Mouse (Mus musculus) forebrain, embryonic 15.5 days (tissue): ENCODE results near the gene Znrf3. TPM values are rescaled to one million over a fixed set of nuclear protein-coding genes. Genes with fewer than 3 reads are reported as not detected.
A peak's percentile ranks its signal among the peaks of the same experiment; 100 is the strongest.

Source experiments
- ATAC-seq: fragments of 200-750 bp; cut with Nextera tagmentation; replicated peaks from 2 replicates; pipeline ENCODE4 v1.8.0; 2017; ENCODE audit warnings: mild to moderate bottlenecking, moderate TSS enrichment, moderate library complexity
- H3K27ac ChIP-seq: fragments of 300-500 bp; sonication (generic); replicated peaks from 2 replicates; pipeline ENCODE4 v1.5.1; 2015; ENCODE audit warnings: mild to moderate bottlenecking, inconsistent platforms
- H3K27me3 ChIP-seq: fragments of 300-500 bp; sonication (generic); 2 replicates; pipeline ENCODE4 v1.6.1; 2015; ENCODE audit warnings: inconsistent platforms
- H3K36me3 ChIP-seq: fragments of 300-500 bp; sonication (generic); 2 replicates; pipeline ENCODE4 v1.6.1; 2015; ENCODE audit warnings: mild to moderate bottlenecking, inconsistent platforms
- H3K4me1 ChIP-seq: fragments of 300-500 bp; sonication (generic); 2 replicates; pipeline ENCODE4 v1.6.1; 2015; ENCODE audit warnings: inconsistent platforms
- H3K4me2 ChIP-seq: fragments of 300-500 bp; sonication (generic); replicated peaks from 2 replicates; pipeline ENCODE4 v1.6.1; 2015; ENCODE audit warnings: mild to moderate bottlenecking, inconsistent platforms
- H3K4me3 ChIP-seq: fragments of 300-500 bp; sonication (generic); 2 replicates; pipeline ENCODE4 v1.5.1; 2015; ENCODE audit warnings: mild to moderate bottlenecking, inconsistent platforms
- H3K9ac ChIP-seq: fragments of 300-500 bp; sonication (generic); replicated peaks from 2 replicates; pipeline ENCODE4 v1.6.1; 2015; ENCODE audit warnings: mild to moderate bottlenecking, inconsistent platforms
- H3K9me3 ChIP-seq: fragments of 300-500 bp; sonication (generic); 2 replicates; pipeline ENCODE4 v1.6.1; 2016; ENCODE audit warnings: inconsistent platforms
- WGBS: fragments of 180-500 bp; shearing (Covaris S2); methylation state at CpG from one replicate; pipeline ENCODE4 v1.1.7; 2015; ENCODE audit warnings: mixed read lengths; 5-methylcytosine and 5-hydroxymethylcytosine counted together
- polyA plus RNA-seq: library from polyadenylated mRNA; unstranded; fragments of >200 nt; fragmentation: Nextera tagmentation; extraction: Ambion mirVana; gene quantifications from 2 replicates; pipeline ENCODE4 v1.2.1, GENCODE M21; 2015

Znrf3 gene
- polyA plus RNA-seq, 1 experiment from 2014 or later = 7.4 TPM

GRCm38 (mm10) chr11:5435493-5435892 lies 9.2 kb downstream of the Znrf3 start:
- Histone ChIP-seq H3K27ac (no peak overlapping the region), H3K36me3 (no peaks in the 10 kb centered on the region), H3K4me2 (no peak overlapping the region), H3K4me3 (no peak overlapping the region), H3K9ac (no peak overlapping the region), H3K4me1 (no peaks in the 10 kb centered on the region), H3K9me3 (no peaks in the 10 kb centered on the region), H3K27me3 (no peaks in the 10 kb centered on the region)
- 92% methylated on average over 1 of the region's 1 CpGs for WGBS
- ATAC-seq = no peak

GRCm38 (mm10) chr11:5432330-5432729 lies 12.3 kb downstream of the Znrf3 start:
- no peaks in the 10 kb centered on the region for H3K9me3 ChIP-seq
- no peak overlapping the region for H3K4me2 ChIP-seq
- H3K4me3 ChIP-seq = no peak overlapping the region
- WGBS = 46% methylated on average over 2 of the region's 2 CpGs
- H3K36me3 ChIP-seq = no peaks in the 10 kb centered on the region
- no peaks in the 10 kb centered on the region for H3K4me1 ChIP-seq
- H3K27me3 ChIP-seq = no peaks in the 10 kb centered on the region
- H3K27ac ChIP-seq = no peak overlapping the region
- ATAC-seq = no peak
- no peak overlapping the region for H3K9ac ChIP-seq

DNA sequence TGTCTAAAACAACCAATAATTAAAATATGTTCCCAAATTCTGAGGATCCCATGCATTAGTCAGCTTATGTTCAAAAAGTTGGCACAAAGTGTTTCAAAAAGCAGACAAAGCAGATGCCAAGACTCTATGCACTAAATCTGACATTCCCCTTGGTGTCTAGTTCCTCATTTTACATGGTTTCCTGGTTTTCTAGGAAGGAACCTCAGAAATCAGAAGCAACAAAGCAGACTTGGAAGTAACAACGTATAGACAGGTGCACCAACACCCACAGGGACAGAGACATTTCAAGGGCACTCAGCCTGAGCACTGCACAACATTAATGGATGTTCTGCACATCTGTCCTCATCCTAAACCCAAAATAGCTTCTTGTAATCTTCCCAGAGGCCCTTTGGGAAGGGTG lies 13.8 kb downstream of the Znrf3 start:
- ATAC-seq = no peak
- no peak overlapping the region for H3K4me2 ChIP-seq
- H3K9me3 ChIP-seq = no peaks in the 10 kb centered on the region
- no peaks in the 10 kb centered on the region for H3K36me3 ChIP-seq
- H3K27me3 ChIP-seq = no peaks in the 10 kb centered on the region
- no peak overlapping the region for H3K4me3 ChIP-seq
- H3K27ac ChIP-seq = no peak overlapping the region
- 58% methylated on average over 1 of the region's 1 CpGs for WGBS
- H3K4me1 ChIP-seq = no peaks in the 10 kb centered on the region
- H3K9ac ChIP-seq = no peak overlapping the region

DNA sequence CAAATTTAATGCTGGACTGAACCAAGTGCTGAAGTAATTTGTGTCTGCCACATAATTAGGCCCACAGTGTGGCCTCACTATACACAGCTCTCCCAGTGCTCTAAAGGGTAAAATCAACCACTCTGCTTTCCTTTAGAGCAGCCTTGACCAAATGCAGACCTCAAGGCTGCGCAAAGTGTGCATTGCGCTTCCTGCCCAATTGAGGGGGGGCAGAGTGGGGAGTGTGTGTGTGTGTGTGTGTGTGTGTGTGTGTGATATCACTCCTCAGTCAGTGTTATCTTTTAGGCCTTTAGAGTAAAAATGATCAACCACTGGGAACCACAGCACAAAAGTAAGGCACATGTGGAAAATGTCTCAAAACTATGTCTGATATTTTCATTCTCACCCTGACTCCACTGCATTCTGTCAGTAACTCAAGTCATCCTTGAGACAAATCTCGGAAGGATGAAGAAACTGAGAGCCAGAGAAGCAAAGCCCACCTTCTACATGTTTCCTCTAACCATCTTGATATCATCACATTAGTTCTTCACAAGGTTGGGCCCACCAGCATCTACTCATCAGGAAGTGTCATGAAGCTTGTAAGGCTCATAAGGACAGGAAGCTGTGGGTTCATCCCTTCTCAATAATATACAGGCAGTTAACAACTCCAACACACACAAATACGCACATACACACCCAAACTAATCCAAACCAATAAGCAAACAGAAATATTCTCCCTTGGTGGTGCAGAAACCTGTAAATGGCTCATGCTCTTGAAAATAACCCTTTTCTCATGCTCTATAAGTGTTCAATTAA lies 15.1 kb downstream of the Znrf3 start:
- no peak overlapping the region for H3K27ac ChIP-seq
- H3K36me3 ChIP-seq = no peaks in the 10 kb centered on the region
- H3K4me1 ChIP-seq = peaks cover 8% of the 10 kb centered on the region
- no peak overlapping the region for H3K4me3 ChIP-seq
- WGBS = 93% methylated on average over 4 of the region's 4 CpGs
- ATAC-seq = no peak
- H3K4me2 ChIP-seq = no peak overlapping the region
- no peaks in the 10 kb centered on the region for H3K9me3 ChIP-seq
- no peaks in the 10 kb centered on the region for H3K27me3 ChIP-seq
- H3K9ac ChIP-seq = no peak overlapping the region

GRCm38 (mm10) chr11:5427251-5427650 lies 17.4 kb downstream of the Znrf3 start:
- Histone ChIP-seq H3K4me2 (no peak overlapping the region), H3K9ac (no peak overlapping the region), H3K27ac (no peak overlapping the region), H3K27me3 (no peaks in the 10 kb centered on the region), H3K4me3 (no peak overlapping the region), H3K4me1 (peaks cover 17% of the 10 kb centered on the region), H3K9me3 (no peaks in the 10 kb centered on the region), H3K36me3 (no peaks in the 10 kb centered on the region)
- 30% methylated on average over 3 of the region's 3 CpGs for WGBS
- ATAC-seq = no peak

GRCm38 (mm10) chr11:5426317-5426716 lies 18.3 kb downstream of the Znrf3 start:
- no peak overlapping the region for H3K27ac ChIP-seq
- ATAC-seq = no peak
- no peak overlapping the region for H3K4me2 ChIP-seq
- no peaks in the 10 kb centered on the region for H3K27me3 ChIP-seq
- WGBS = 91% methylated on average over 2 of the region's 2 CpGs
- H3K36me3 ChIP-seq = no peaks in the 10 kb centered on the region
- H3K4me3 ChIP-seq = no peak overlapping the region
- peaks cover 25% of the 10 kb centered on the region for H3K4me1 ChIP-seq
- H3K9ac ChIP-seq = no peak overlapping the region
- no peaks in the 10 kb centered on the region for H3K9me3 ChIP-seq

DNA sequence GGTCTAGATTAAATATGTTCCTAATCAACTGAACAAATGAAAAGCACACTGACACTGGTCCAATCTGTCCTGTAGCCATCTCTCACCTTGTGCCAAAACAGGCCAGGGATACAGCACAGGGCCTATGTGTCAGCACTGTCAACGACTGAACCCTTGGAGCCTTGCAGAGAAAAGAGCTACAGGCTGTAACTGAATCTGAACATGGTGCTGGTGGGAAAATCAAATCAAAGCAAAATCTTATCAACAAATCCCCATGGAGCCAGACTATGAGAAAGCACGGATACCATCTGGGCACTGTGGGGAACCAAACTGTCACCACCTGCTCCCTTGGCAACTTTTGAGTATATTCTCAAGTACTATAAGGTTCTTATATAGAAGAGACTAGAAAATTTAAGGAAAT lies 19.5 kb downstream of the Znrf3 start:
- WGBS = 36% methylated on average over 2 of the region's 2 CpGs
- no peak overlapping the region for H3K4me2 ChIP-seq
- peak; percentile 63 for ATAC-seq

GRCm38 (mm10) chr11:5424185-5424584 lies 20.5 kb downstream of the Znrf3 start:
- no peak overlapping the region for H3K9ac ChIP-seq
- no peak overlapping the region for H3K4me2 ChIP-seq
- no peaks in the 10 kb centered on the region for H3K9me3 ChIP-seq
- H3K27ac ChIP-seq = no peak overlapping the region
- no peak for ATAC-seq
- H3K36me3 ChIP-seq = no peaks in the 10 kb centered on the region
- WGBS = 85% methylated on average over 4 of the region's 4 CpGs
- no peaks in the 10 kb centered on the region for H3K27me3 ChIP-seq
- no peak overlapping the region for H3K4me3 ChIP-seq
- peaks cover 25% of the 10 kb centered on the region for H3K4me1 ChIP-seq

More for the DNA sequence above, 19.5 kb downstream of the Znrf3 start:
- Histone ChIP-seq H3K27me3 (no peaks in the 10 kb centered on the region), H3K27ac (peak overlapping the region; percentile 38; the same call in 1 of the 2 replicates), H3K4me1 (peaks cover 25% of the 10 kb centered on the region), H3K9ac (no peak overlapping the region), H3K36me3 (no peaks in the 10 kb centered on the region), H3K4me3 (no peak overlapping the region), H3K9me3 (no peaks in the 10 kb centered on the region)

DNA sequence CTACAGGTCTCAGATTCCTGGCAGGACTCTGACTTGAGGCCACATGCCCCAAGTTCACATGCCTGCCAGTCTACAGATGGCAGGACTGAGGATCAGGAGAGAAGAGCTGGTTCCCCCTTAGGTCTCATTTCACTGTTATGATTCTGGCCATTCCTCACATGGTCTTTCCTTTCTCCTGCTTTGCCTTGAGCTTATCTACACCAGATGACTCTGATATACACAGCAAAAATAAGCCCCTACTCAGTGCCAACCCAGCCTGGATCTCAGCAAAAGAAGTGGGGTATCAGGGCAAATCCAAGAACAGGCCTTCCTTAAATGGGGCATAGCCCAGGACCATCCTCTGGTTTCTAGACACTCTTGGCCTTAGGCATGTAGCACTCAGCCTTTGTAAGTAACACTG lies 21.6 kb downstream of the Znrf3 start:
- no peak for ATAC-seq
- Histone ChIP-seq H3K27ac (no peak overlapping the region), H3K36me3 (no peaks in the 10 kb centered on the region), H3K4me2 (no peak overlapping the region), H3K9me3 (no peaks in the 10 kb centered on the region), H3K9ac (no peak overlapping the region), H3K27me3 (no peaks in the 10 kb centered on the region), H3K4me3 (no peak overlapping the region), H3K4me1 (peaks cover 25% of the 10 kb centered on the region)

DNA sequence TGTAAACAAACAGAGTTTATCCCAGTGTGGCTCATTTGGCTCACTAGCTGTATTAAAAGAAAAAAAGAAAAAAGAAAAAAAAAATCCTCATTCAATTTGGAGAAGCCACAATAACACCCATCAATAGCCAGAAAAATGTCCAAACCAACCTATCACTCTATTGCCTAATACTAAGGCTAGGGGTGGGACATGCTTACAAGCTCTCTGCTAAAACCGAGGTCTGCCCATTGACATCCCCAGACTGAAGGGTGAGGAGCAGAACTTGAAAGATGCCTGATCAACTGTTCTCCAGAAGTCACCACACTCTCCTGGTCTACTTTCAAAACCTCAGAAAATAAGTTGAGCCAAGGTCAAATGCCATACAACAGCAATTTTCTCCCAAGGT lies 22.4 kb downstream of the Znrf3 start:
- Histone ChIP-seq H3K4me2 (no peak overlapping the region), H3K9me3 (no peaks in the 10 kb centered on the region), H3K9ac (no peak overlapping the region), H3K4me1 (peaks cover 25% of the 10 kb centered on the region), H3K4me3 (no peak overlapping the region), H3K27ac (no peak overlapping the region), H3K27me3 (no peaks in the 10 kb centered on the region), H3K36me3 (no peaks in the 10 kb centered on the region)
- no peak for ATAC-seq
- 41% methylated on average over 1 of the region's 1 CpGs for WGBS

- Histone ChIP-seq H3K9me3 (no peaks in the 10 kb centered on the region), H3K9ac (no peak overlapping the region), H3K27ac (no peak overlapping the region), H3K36me3 (no peaks in the 10 kb centered on the region), H3K4me1 (peaks cover 28% of the 10 kb centered on the region), H3K4me2 (no peak overlapping the region), H3K4me3 (no peak overlapping the region), H3K27me3 (no peaks in the 10 kb centered on the region)
- ATAC-seq = no peak; the same call in 1 of the 2 replicates
- 18% methylated on average over 4 of the region's 4 CpGs for WGBS
These were observed 23.0 kb downstream of the Znrf3 start for GRCm38 (mm10) chr11:5421506-5422251.

DNA sequence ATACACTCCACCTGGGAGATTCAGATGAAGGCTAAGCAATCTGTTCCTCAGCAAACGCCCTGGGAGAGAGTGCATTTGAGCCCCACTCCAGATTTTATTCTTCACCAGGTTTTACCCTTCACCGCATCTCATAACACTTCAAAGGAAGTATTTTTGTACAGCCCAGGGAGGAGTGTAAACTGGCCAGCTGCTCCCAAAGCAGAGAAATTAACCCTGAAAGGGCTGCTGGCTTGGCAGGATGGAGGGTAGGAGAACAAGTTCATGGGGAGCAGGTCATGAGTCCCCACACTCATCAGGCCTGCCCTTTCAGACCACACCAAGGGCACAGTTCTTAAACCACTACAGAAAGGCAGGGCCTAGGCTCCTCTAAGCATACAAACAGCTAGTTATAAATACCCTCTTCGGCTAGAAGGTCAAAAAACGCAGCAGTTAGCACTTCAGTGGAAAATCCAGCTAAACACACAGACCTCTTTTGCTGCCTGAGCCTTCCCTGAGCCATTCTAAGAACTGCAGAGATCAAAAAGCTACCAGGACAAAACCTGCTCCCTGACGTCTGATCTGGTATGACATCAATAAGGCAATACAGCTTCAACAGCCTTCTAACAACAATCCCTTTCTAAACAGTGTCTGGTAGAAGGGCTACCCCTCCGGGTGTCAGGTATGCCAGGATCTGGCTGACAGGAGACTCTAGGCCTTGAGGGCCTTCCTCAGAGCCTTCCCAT lies 28.9 kb downstream of the Znrf3 start:
- no peak overlapping the region for H3K4me2 ChIP-seq
- H3K4me1 ChIP-seq = peaks cover 39% of the 10 kb centered on the region
- 8% methylated on average over 6 of the region's 6 CpGs for WGBS
- H3K9me3 ChIP-seq = no peaks in the 10 kb centered on the region
- no peaks in the 10 kb centered on the region for H3K27me3 ChIP-seq
- H3K36me3 ChIP-seq = no peaks in the 10 kb centered on the region
- H3K9ac ChIP-seq = no peak overlapping the region
- peak overlapping the region; percentile 25 for H3K27ac ChIP-seq
- H3K4me3 ChIP-seq = no peak overlapping the region
- 0 out of 2 replicates have a peak, but pooled peaks have one; percentile 41 for ATAC-seq
